Mouse (Mus musculus): Measurements from ENCODE around the gene Tmem186. TPM values are rescaled to one million over a fixed set of nuclear protein-coding genes. Genes with fewer than 3 reads are reported as not detected.

Tmem186 gene
- 14.8 TPM in 2 replicates for polyA plus RNA-seq (2014; fragmentation: Nextera tagmentation; extraction: Ambion mirVana)

DNA sequence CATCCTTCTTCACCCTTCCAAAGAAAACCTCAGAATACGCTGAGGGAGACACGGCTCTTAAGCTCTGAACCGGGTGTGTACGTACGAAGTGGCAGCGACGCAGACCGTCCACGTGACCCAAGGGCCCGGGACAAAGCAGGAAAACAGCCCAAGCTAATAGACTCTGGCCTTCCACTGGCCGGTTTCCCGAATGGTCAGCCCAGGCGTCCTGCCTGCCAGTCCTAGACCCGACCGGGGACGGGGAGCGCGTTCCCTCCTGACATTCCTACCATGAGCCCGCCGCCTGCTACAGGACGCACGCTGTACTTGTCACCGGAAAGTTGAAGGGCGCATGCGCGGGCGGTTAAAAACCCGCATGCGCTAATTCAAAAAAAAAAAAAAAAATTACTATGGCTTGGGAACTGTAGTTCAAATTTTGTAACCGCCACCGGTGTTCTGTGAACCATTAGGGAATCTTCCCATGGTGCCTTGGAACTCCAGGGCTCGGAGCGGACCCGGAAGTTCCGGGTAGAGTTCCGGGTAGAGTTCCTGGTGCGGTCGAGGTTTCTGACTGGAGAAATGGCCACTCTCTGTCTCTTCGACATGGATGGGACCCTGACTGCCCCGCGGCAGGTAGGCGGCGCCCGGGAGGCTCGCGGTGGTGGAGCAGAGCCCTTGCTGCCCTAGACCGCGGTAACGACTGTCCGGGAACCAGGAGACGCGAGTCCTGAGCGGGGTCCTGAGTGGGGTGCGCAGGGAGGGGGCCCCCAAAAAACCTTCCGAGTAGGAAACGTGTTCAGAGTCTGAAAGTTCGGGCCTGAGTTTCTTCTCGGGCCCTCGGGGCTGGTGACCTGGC, at the start of gene Tmem186, which contains the start of gene Pmm2:
Tmem186 (minus strand) TSS at position 496 of the 835 bp plus-strand sequence.
Pmm2 (plus strand) TSS at position 458 of the 835 bp plus-strand sequence.
- peak within 1 kb of the TSS; percentile 64 for H3K9ac ChIP-seq (ENCODE audit: low read length)
- peak within 1 kb of the TSS; percentile 72 for H3K4me2 ChIP-seq (ENCODE audit: low read length)
- H3K4me3 ChIP-seq (ENCODE audit: low read depth, low read length) = peak within 1 kb of the TSS; percentile 49
- no peaks in the 10 kb centered on the region for H3K9me3 ChIP-seq (replicated peaks; ENCODE audit: control insufficient read depth, low read length)
- no peaks in the 10 kb centered on the region for H3K27me3 ChIP-seq (replicated peaks; ENCODE audit: control insufficient read depth, insufficient read depth, low read length)
- H3K4me1 ChIP-seq (ENCODE audit: control insufficient read depth, insufficient read depth, low read length) = peaks cover 11% of the 10 kb centered on the region
- WGBS = under 1% methylated on average over 59 of the region's 59 CpGs
- DNase-seq (ENCODE audit: low spot score) = peak; percentile 98
- H3K36me3 ChIP-seq (ENCODE audit: control insufficient read depth, insufficient read depth, low read length) = peaks cover 19% of the 10 kb centered on the region
- H3K27ac ChIP-seq (ENCODE audit: low read depth, low read length) = peak within 1 kb of the TSS; percentile 75
- ATAC-seq = peak; percentile 97

DNA sequence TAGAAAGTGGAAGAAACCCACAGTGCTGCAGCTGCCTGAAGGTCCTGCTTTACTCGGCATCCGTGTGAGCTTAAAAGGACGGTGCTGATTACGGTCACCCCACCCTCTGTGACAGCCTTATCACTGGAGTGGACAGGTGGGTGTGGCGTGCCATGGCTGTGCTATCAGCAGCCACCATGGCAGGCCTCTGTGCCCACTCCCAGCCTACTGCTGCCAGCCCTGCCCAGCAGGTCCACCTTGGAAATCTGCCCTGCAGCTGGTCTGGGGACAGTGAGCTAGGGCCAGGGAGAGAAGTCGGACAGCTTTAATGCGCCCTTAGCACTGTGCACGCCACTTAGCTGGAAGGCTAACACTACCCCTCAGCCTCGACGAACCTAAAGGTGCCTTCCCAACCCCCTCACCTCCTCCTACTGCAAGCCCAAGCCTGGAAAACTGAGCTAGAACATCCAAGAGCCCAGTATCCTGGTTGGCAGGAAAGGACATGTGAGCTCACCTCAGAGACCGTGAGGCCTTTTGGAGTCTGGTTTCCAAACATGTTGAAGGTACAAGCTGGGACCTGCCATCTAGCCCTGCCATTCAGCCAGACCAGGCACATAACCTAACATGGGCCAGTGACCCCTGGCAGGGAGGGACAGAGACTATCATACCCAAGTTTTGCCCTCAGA, 49.5 kb upstream of the Tmem186 start:
- DNase-seq (ENCODE audit: low spot score) (no peak), ATAC-seq (peak; percentile 8; the same call in 1 of the 2 replicates)
- H3K4me3 ChIP-seq (ENCODE audit: low read depth, low read length) = no peak overlapping the region
- H3K27ac ChIP-seq (ENCODE audit: low read depth, low read length) = no peak overlapping the region
- no peak overlapping the region for H3K9ac ChIP-seq (ENCODE audit: low read length)
- H3K9me3 ChIP-seq (replicated peaks; ENCODE audit: control insufficient read depth, low read length) = no peaks in the 10 kb centered on the region
- H3K27me3 ChIP-seq (replicated peaks; ENCODE audit: control insufficient read depth, insufficient read depth, low read length) = no peaks in the 10 kb centered on the region
- H3K36me3 ChIP-seq (ENCODE audit: control insufficient read depth, insufficient read depth, low read length) = peaks cover 53% of the 10 kb centered on the region
- no peak overlapping the region for H3K4me2 ChIP-seq (ENCODE audit: low read length)
- WGBS = 86% methylated on average over 11 of the region's 11 CpGs
- no peaks in the 10 kb centered on the region for H3K4me1 ChIP-seq (ENCODE audit: control insufficient read depth, insufficient read depth, low read length)

DNA sequence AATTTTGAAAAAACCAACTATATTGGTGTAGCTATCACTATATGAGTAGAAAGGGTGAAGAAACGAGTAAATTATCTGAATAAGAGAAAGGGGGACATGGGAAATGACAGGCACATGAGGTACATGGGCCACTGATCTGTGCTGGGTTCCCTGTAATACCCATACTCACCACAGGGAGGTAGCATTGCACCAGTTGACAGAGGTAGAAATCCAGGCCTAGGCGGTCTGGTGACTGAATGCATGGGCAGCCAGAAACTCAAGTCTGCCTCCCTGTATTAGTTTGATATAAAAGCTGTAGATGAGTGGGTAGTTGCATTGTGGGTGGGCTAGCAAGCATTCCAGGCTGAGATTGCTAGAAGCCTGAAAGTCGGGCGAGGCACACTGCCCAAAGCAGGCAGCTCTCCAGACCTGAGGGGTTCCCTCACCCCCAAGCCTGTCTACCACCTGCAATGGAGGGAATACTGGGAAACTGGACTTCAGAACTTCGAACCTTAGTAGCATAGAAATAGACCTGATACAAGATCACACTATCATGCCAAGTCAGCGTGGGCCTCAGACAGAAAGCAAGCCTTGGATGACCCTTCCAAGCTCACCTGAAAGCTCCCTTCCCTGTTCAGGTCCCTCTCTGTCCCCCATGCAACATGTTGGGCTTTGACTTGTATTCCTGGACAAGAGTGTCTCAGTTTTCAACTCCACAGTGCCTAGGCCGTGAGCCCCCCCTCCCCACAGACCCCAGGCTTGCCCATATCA, 48.8 kb upstream of the Tmem186 start:
- Histone ChIP-seq H3K27ac (ENCODE audit: low read depth, low read length) (no peak overlapping the region), H3K9me3 (replicated peaks; ENCODE audit: control insufficient read depth, low read length) (no peaks in the 10 kb centered on the region), H3K4me3 (ENCODE audit: low read depth, low read length) (no peak overlapping the region), H3K4me2 (ENCODE audit: low read length) (no peak overlapping the region), H3K36me3 (ENCODE audit: control insufficient read depth, insufficient read depth, low read length) (peaks cover 46% of the 10 kb centered on the region), H3K9ac (ENCODE audit: low read length) (no peak overlapping the region), H3K27me3 (replicated peaks; ENCODE audit: control insufficient read depth, insufficient read depth, low read length) (no peaks in the 10 kb centered on the region), H3K4me1 (ENCODE audit: control insufficient read depth, insufficient read depth, low read length) (no peaks in the 10 kb centered on the region)
- WGBS = 50% methylated on average over 7 of the region's 7 CpGs
- peak; percentile 47 for ATAC-seq
- DNase-seq (ENCODE audit: low spot score) = peak; percentile 72

DNA sequence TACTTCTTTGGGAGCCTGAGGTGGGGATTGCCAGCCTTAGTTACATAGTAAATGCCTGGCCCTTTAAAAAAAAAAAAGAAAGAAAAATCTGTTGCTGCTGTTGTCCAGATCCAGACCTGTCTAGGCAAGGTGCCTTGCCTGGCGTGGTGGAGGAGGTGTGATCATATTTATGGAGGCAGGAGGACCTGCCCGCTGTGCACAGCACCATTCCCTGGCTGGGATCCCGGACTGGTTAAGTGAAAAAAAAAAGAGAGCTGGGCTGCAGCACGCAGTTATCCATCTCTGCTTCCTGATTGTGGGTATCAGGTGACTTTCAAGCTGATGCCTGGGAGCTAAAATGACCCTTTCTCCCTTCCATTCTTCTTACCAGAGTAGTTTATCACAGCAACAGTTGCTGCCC, 47.6 kb upstream of the Tmem186 start:
- ATAC-seq (no peak), DNase-seq (ENCODE audit: low spot score) (no peak)
- Histone ChIP-seq H3K9ac (ENCODE audit: low read length) (no peak overlapping the region), H3K27me3 (replicated peaks; ENCODE audit: control insufficient read depth, insufficient read depth, low read length) (no peaks in the 10 kb centered on the region), H3K9me3 (replicated peaks; ENCODE audit: control insufficient read depth, low read length) (no peaks in the 10 kb centered on the region), H3K4me2 (ENCODE audit: low read length) (no peak overlapping the region), H3K4me1 (ENCODE audit: control insufficient read depth, insufficient read depth, low read length) (no peaks in the 10 kb centered on the region), H3K27ac (ENCODE audit: low read depth, low read length) (no peak overlapping the region), H3K4me3 (ENCODE audit: low read depth, low read length) (no peak overlapping the region), H3K36me3 (ENCODE audit: control insufficient read depth, insufficient read depth, low read length) (peaks cover 34% of the 10 kb centered on the region)
- WGBS = 69% methylated on average over 4 of the region's 4 CpGs

DNA sequence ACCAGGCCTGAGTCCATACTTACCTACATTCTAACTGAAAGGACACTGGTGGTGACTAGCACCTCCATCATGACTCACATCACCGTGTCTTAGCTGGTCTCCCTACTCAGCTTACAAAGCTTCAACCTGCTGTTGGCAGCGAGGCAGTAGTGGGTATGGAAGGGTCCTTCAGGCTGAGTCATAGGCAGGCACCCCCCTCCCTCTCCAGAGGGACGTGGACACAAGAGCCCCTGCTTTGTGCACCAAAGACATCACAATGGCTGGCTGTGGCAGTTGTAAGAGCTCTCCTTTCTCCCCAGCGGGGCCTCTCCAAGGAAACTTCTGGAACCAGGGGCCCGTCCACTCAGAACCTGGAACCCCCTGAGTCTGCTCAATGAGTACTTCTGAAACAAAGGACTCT, 43.0 kb upstream of the Tmem186 start, which contains the start of gene Gm5767:
Gm5767 (plus strand) TSS at position 301 of the 400 bp plus-strand sequence.
- no peaks in the 10 kb centered on the region for H3K9me3 ChIP-seq (replicated peaks; ENCODE audit: control insufficient read depth, low read length)
- no peak within 1 kb of the TSS for H3K4me3 ChIP-seq (ENCODE audit: low read depth, low read length)
- WGBS = 78% methylated on average over 5 of the region's 5 CpGs
- H3K4me2 ChIP-seq (ENCODE audit: low read length) = no peak within 1 kb of the TSS
- no peaks in the 10 kb centered on the region for H3K27me3 ChIP-seq (replicated peaks; ENCODE audit: control insufficient read depth, insufficient read depth, low read length)
- H3K27ac ChIP-seq (ENCODE audit: low read depth, low read length) = no peak within 1 kb of the TSS
- 0 out of 2 replicates have a peak, but pooled peaks cover 4% of the 10 kb centered on the region for H3K36me3 ChIP-seq (ENCODE audit: control insufficient read depth, insufficient read depth, low read length)
- H3K9ac ChIP-seq (ENCODE audit: low read length) = no peak within 1 kb of the TSS
- DNase-seq (ENCODE audit: low spot score) (no peak), ATAC-seq (no peak)
- H3K4me1 ChIP-seq (ENCODE audit: control insufficient read depth, insufficient read depth, low read length) = no peaks in the 10 kb centered on the region

DNA sequence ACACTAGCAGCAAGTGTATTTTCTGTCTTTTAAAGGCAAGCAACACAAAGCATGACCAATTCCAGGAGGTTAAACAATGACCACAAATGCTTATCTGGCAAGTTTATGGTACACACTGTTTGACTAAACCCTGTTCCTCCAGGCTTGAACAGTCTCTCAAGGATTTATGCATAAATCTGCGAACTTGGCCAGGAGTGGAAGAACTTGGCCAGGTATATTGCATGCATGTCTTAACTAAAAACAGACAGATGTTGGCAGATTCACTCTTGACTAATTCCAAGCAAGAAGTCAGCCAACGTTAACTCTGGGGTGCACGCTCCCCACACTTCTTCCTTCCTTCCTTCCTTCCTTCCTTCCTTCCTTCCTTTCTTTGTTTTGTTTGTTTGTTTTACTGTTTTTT, 42.3 kb upstream of the Tmem186 start:
- DNase-seq (ENCODE audit: low spot score) (no peak), ATAC-seq (no peak)
- WGBS = 90% methylated on average over 3 of the region's 3 CpGs
- no peak overlapping the region for H3K4me3 ChIP-seq (ENCODE audit: low read depth, low read length)
- H3K4me2 ChIP-seq (ENCODE audit: low read length) = no peak overlapping the region
- H3K27me3 ChIP-seq (replicated peaks; ENCODE audit: control insufficient read depth, insufficient read depth, low read length) = no peaks in the 10 kb centered on the region
- H3K9me3 ChIP-seq (replicated peaks; ENCODE audit: control insufficient read depth, low read length) = no peaks in the 10 kb centered on the region
- H3K4me1 ChIP-seq (ENCODE audit: control insufficient read depth, insufficient read depth, low read length) = no peaks in the 10 kb centered on the region
- 0 out of 2 replicates have a peak, but pooled peaks cover 4% of the 10 kb centered on the region for H3K36me3 ChIP-seq (ENCODE audit: control insufficient read depth, insufficient read depth, low read length)
- no peak overlapping the region for H3K9ac ChIP-seq (ENCODE audit: low read length)
- no peak overlapping the region for H3K27ac ChIP-seq (ENCODE audit: low read depth, low read length)

DNA sequence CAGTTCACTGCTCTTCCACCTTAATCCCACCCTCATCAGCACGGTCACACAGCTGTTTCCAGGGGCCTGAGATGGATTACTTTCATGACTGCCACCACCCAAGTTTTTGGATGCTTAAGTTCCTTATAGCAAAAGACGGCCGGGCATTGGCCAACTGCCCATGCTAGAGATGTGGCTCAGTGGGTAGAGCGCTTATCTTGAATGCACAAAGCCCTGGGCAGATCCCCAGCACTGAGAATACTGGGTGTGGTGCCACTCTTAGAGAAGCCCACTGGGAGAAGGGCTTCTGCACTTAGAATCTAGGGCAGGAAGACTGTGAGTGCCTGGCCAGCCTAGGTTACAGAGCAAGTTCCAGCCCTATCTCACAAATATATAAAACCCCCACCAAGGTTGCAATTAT, 41.2 kb upstream of the Tmem186 start:
- Histone ChIP-seq H3K4me3 (ENCODE audit: low read depth, low read length) (no peak overlapping the region), H3K4me1 (ENCODE audit: control insufficient read depth, insufficient read depth, low read length) (no peaks in the 10 kb centered on the region), H3K4me2 (ENCODE audit: low read length) (no peak overlapping the region), H3K27me3 (replicated peaks; ENCODE audit: control insufficient read depth, insufficient read depth, low read length) (no peaks in the 10 kb centered on the region), H3K36me3 (ENCODE audit: control insufficient read depth, insufficient read depth, low read length) (0 out of 2 replicates have a peak, but pooled peaks cover 4% of the 10 kb centered on the region), H3K9me3 (replicated peaks; ENCODE audit: control insufficient read depth, low read length) (no peaks in the 10 kb centered on the region), H3K9ac (ENCODE audit: low read length) (no peak overlapping the region), H3K27ac (ENCODE audit: low read depth, low read length) (no peak overlapping the region)
- 85% methylated on average over 4 of the region's 4 CpGs for WGBS
- DNase-seq (ENCODE audit: low spot score) (no peak), ATAC-seq (no peak)

DNA sequence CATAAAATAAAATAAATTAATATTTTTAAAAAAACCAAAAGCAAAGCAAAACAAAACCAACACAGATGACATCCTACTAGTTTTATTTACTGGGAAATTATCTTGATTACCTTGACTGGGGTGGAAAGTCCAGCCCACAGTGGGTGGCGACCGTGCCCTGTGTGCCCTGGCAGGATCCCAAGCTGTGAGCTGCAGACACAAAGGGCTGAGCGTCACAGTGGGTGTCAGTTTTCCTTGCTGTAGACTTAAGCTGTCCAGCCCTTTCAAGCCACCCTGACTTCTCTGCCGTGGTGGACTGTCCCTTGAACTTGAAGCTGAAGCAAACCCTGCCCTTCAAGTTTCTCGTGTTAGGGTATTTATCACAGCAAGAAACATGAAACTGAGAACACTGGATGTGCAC, 40.5 kb upstream of the Tmem186 start:
- H3K9me3 ChIP-seq (replicated peaks; ENCODE audit: control insufficient read depth, low read length) = no peaks in the 10 kb centered on the region
- H3K4me1 ChIP-seq (ENCODE audit: control insufficient read depth, insufficient read depth, low read length) = no peaks in the 10 kb centered on the region
- no peak overlapping the region for H3K27ac ChIP-seq (ENCODE audit: low read depth, low read length)
- H3K36me3 ChIP-seq (ENCODE audit: control insufficient read depth, insufficient read depth, low read length) = 0 out of 2 replicates have a peak, but pooled peaks cover 4% of the 10 kb centered on the region
- no peak for ATAC-seq
- no peak overlapping the region for H3K9ac ChIP-seq (ENCODE audit: low read length)
- 51% methylated on average over 5 of the region's 5 CpGs for WGBS
- H3K27me3 ChIP-seq (replicated peaks; ENCODE audit: control insufficient read depth, insufficient read depth, low read length) = 0 out of 2 replicates have a peak, but pooled peaks cover 3% of the 10 kb centered on the region
- H3K4me2 ChIP-seq (ENCODE audit: low read length) = no peak overlapping the region
- DNase-seq (ENCODE audit: low spot score) = no peak
- no peak overlapping the region for H3K4me3 ChIP-seq (ENCODE audit: low read depth, low read length)

Data from forebrain, embryonic 14.5 days (tissue).